Mouse (Mus musculus): ENCODE measurements around the gene Zfp131.

GRCm38 (mm10) chr13:119724541-119724940 lies 66.1 kb downstream of the Zfp131 start:
- TF ChIP-seq CTCF (IDR thresholded peaks at IDR 0.05; ENCODE audit: low read depth, low read length) (no peak), EP300 (IDR thresholded peaks at IDR 0.05; ENCODE audit: insufficient read depth, low read depth, low read length) (no peak)

All from ES-Bruce4 (cell line).